Mouse (Mus musculus) intestine, postnatal 0 days (tissue): Measurements from ENCODE around the gene Tnik. TPM values are rescaled to one million over a fixed set of nuclear protein-coding genes. Genes with fewer than 3 reads are reported as not detected.

Experiments
- ATAC-seq: fragments of 200-750 bp; cut with Nextera tagmentation; 2 replicates; pipeline ENCODE4 v1.8.0; 2017; ENCODE audit warnings: mild to moderate bottlenecking, moderate TSS enrichment, moderate library complexity
- H3K27ac ChIP-seq: fragments of 300-500 bp; sonication (generic); 2 replicates; pipeline ENCODE4 v1.5.1; 2014; ENCODE audit warnings: mild to moderate bottlenecking, low read depth, low read length, moderate library complexity
- H3K27me3 ChIP-seq: fragments of 300-500 bp; sonication (generic); replicated peaks from 2 replicates; pipeline ENCODE4 v1.6.1; 2014; ENCODE audit warnings: low read length, mixed read lengths; ENCODE audit not compliant: control insufficient read depth, insufficient read depth
- H3K36me3 ChIP-seq: fragments of 300-500 bp; sonication (generic); 2 replicates; pipeline ENCODE4 v1.6.1; 2014; ENCODE audit warnings: mild to moderate bottlenecking, moderate library complexity; ENCODE audit not compliant: control insufficient read depth, insufficient read depth
- H3K4me1 ChIP-seq: fragments of 300-500 bp; sonication (generic); replicated peaks from 2 replicates; pipeline ENCODE4 v1.6.1; 2014; ENCODE audit warnings: antibody characterized with exemption, low read length, mixed read lengths; ENCODE audit not compliant: control insufficient read depth, insufficient read depth
- H3K4me2 ChIP-seq: fragments of 300-500 bp; sonication (generic); replicated peaks from 2 replicates; pipeline ENCODE4 v1.6.1; 2014; ENCODE audit warnings: low read depth, mild to moderate bottlenecking, moderate library complexity
- H3K4me3 ChIP-seq: fragments of 300-500 bp; sonication (generic); 2 replicates; pipeline ENCODE4 v1.5.1; 2014; ENCODE audit warnings: low read depth, low read length
- H3K9ac ChIP-seq: fragments of 300-500 bp; sonication (generic); 2 replicates; pipeline ENCODE4 v1.6.1; 2014; ENCODE audit warnings: mild to moderate bottlenecking, low read depth, low read length
- H3K9me3 ChIP-seq: fragments of 300-500 bp; sonication (generic); 2 replicates; pipeline ENCODE4 v1.6.1; 2016; ENCODE audit warnings: mixed run types; ENCODE audit not compliant: control insufficient read depth
- CTCF ChIP-seq: sonication (generic); IDR thresholded peaks from 2 replicates; pipeline ENCODE4 v1.5.1; 2016; ENCODE audit warnings: low read depth, mild to moderate bottlenecking, control low read depth, antibody characterized with exemption, moderate library complexity
- WGBS: fragments of 180-500 bp; shearing (Covaris S2); extraction: QIAGEN DNeasy Blood & Tissue Kit; methylation state at CpG from one replicate; pipeline ENCODE4 v1.1.7; 2014; 5-methylcytosine and 5-hydroxymethylcytosine counted together
- polyA plus RNA-seq: library from polyadenylated mRNA; unstranded; fragments of >200 nt; fragmentation: Nextera tagmentation; extraction: Ambion mirVana; gene quantifications from 2 replicates; pipeline ENCODE4 v1.2.1, GENCODE M21; 2015

Gene Tnik
- polyA plus RNA-seq, 1 experiment from 2014 or later: 7.9 TPM

GRCm38 (mm10) chr3:28383526-28384126 lies 120.6 kb downstream of the Tnik start:
- Histone ChIP-seq H3K9me3 (no peaks in the 10 kb centered on the region), H3K4me3 (no peak overlapping the region), H3K36me3 (no peaks in the 10 kb centered on the region), H3K9ac (no peak overlapping the region), H3K27me3 (no peaks in the 10 kb centered on the region), H3K27ac (no peak overlapping the region), H3K4me2 (no peak overlapping the region), H3K4me1 (0 out of 2 replicates have a peak, but pooled peaks cover 3% of the 10 kb centered on the region)
- ATAC-seq: no peak
- WGBS: 78% methylated on average over 11 of the region's 11 CpGs
- TF ChIP-seq CTCF: no peak

DNA sequence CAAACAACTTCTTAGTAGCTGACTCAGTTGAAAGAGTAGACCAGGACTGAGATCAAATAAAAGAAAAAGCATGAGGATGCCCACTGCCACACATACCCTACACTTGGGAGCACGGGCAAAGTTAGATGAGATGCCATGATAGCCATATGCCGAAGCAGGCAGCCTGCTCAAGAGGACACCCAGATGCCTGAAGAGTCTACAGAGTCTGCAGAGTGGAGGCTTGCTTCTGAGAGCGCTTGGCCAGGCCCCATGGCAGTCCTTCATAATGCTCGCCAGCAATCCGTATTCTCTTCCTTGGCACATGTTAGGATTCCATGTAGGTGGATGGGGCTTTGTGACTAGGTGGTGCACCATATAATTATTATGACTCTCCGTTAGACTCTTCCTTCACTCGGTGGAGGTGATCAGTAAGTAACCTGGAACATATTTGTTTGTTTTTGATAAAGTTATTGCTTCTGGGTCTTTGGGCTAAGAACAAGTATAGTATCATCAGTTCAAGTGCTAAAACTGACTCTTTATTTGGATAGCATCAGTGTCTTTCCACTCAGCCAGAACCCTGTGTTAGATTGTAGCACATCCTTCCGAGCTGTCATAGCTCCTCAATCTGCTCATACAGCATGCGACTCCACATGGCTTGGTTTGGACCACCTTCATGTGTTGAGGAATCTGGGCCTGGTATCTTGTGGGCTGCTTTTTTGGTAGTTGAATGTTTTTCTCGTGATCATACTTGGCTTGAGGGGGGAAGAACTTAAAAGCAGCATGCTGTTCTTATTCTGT lies 122.4 kb downstream of the Tnik start:
- Histone ChIP-seq H3K4me3 (no peak overlapping the region), H3K27ac (no peak overlapping the region), H3K9me3 (no peaks in the 10 kb centered on the region), H3K4me2 (no peak overlapping the region), H3K4me1 (0 out of 2 replicates have a peak, but pooled peaks cover 3% of the 10 kb centered on the region), H3K27me3 (no peaks in the 10 kb centered on the region), H3K36me3 (no peaks in the 10 kb centered on the region), H3K9ac (no peak overlapping the region)
- ATAC-seq: no peak
- no peak for TF ChIP-seq CTCF
- WGBS: 93% methylated on average over 10 of the region's 10 CpGs

DNA sequence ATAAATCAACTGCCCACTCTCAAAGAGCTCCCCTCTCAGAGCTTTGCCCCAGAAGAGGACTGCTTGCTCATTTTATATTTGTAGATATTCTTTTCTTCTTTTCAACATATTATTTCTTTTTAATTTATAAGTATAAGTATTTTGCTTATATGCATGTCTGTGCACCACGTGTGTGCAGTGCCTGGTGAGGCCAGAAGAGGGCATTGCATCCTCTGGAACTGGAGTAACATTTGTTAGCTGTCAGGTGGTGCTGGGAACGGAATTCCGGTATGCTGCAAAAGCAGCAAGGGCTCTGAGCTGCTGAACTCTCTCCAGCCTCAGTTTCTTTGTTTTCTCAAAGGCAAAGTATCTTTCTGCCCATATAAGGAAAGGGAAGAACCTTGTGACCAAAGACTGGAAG lies 125.5 kb downstream of the Tnik start:
- Histone ChIP-seq H3K4me2 (no peak overlapping the region), H3K9me3 (no peaks in the 10 kb centered on the region), H3K4me3 (no peak overlapping the region), H3K4me1 (no peaks in the 10 kb centered on the region), H3K9ac (no peak overlapping the region), H3K27me3 (no peaks in the 10 kb centered on the region), H3K36me3 (no peaks in the 10 kb centered on the region), H3K27ac (no peak overlapping the region)
- no peak for ATAC-seq
- 82% methylated on average over 3 of the region's 3 CpGs for WGBS
- 0 out of 2 replicates have a peak, but pooled peaks have one; percentile 6 for TF ChIP-seq CTCF

GRCm38 (mm10) chr3:28390183-28390582 lies 127.2 kb downstream of the Tnik start:
- no peak overlapping the region for H3K9ac ChIP-seq
- H3K9me3 ChIP-seq: no peaks in the 10 kb centered on the region
- WGBS: 98% methylated on average over 2 of the region's 2 CpGs
- H3K4me3 ChIP-seq: no peak overlapping the region
- TF ChIP-seq CTCF: no peak
- no peaks in the 10 kb centered on the region for H3K27me3 ChIP-seq
- no peaks in the 10 kb centered on the region for H3K36me3 ChIP-seq
- H3K4me2 ChIP-seq: no peak overlapping the region
- no peak for ATAC-seq
- no peaks in the 10 kb centered on the region for H3K4me1 ChIP-seq
- no peak overlapping the region for H3K27ac ChIP-seq

DNA sequence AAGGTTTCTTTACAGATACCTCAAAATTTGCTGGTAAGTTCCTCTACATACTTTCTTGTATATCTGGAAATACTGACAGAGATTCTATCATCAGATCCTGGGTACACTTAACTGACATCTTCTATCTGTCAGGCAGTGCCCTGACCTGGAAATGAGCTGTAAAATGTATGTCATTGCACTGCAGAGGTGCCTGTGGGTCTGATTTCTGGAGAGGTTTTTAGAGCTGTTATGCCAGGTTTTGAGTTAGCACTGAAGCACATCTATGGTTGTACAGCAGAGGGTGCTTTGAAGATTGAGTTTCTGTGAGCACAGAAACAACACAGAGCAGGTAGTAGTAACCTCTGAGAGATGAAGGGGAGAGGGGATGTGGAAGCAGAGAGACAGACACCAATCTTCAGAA lies 129.5 kb downstream of the Tnik start:
- Histone ChIP-seq H3K4me3 (no peak overlapping the region), H3K27ac (no peak overlapping the region), H3K4me2 (no peak overlapping the region), H3K9me3 (no peaks in the 10 kb centered on the region), H3K4me1 (no peaks in the 10 kb centered on the region), H3K9ac (no peak overlapping the region), H3K27me3 (no peaks in the 10 kb centered on the region), H3K36me3 (no peaks in the 10 kb centered on the region)
- no peak for ATAC-seq
- no peak for TF ChIP-seq CTCF

- 96% methylated on average over 1 of the region's 1 CpGs for WGBS
Measured at GRCm38 (mm10) chr3:28398781-28399180, 135.8 kb downstream of the Tnik start.

More at GRCm38 (mm10) chr3:28398781-28399180, 135.8 kb downstream of the Tnik start:
- no peaks in the 10 kb centered on the region for H3K4me1 ChIP-seq
- no peaks in the 10 kb centered on the region for H3K9me3 ChIP-seq
- no peak overlapping the region for H3K4me2 ChIP-seq
- H3K27ac ChIP-seq: no peak overlapping the region
- no peak for ATAC-seq
- H3K9ac ChIP-seq: no peak overlapping the region
- no peaks in the 10 kb centered on the region for H3K36me3 ChIP-seq
- H3K4me3 ChIP-seq: no peak overlapping the region
- no peaks in the 10 kb centered on the region for H3K27me3 ChIP-seq
- no peak for TF ChIP-seq CTCF
